18 mouse cellular contexts compared by ENCODE assay signal in genomic region chr11:51767579-51768220, GRCm38 (mm10). TPM values are rescaled to one million over a fixed set of nuclear protein-coding genes. Genes with fewer than 3 reads are reported as not detected.
A peak's percentile ranks its signal among the peaks of the same experiment; 100 is the strongest.
DNase-seq lines count a peak whose midpoint lies in the region; TF ChIP-seq lines count a peak whose summit lies in the region.
"Had no signal": no experiment of that assay in that cellular context is flagged by ENCODE, and none has a peak within 500 bp of the region (broad histone marks: within the 10 kb centered on the region; RNA-seq: fewer than 3 reads in every experiment).

No protein-coding gene starts in this region.

- no peaks in the 10 kb centered on the region for H3K27me3 ChIP-seq in liver, adult 2 months (ENCODE audit: control insufficient read depth, insufficient read depth, low read length)
- no peaks in the 10 kb centered on the region for H3K27me3 ChIP-seq in small intestine, adult 2 months (ENCODE audit: control insufficient read depth, insufficient read depth, low read length)
- H3K27me3 ChIP-seq: embryonic facial prominence, embryonic 13.5 days; neural tube, embryonic 15.5 days; Patski had no signal

- TF ChIP-seq POLR2A in liver, adult 2 months (IDR thresholded peaks at IDR 0.05; ENCODE audit: extremely low read depth, insufficient read depth, low read length): no peak
- no peak for TF ChIP-seq POLR2A in small intestine, adult 2 months (IDR thresholded peaks at IDR 0.05; ENCODE audit: low read depth, low read length)

- peak; percentile 69 for DNase-seq in gastrocnemius, adult 2 months
- DNase-seq in gastrocnemius, postnatal 36 days: no peak
- DNase-seq in liver, adult 2 months (ENCODE audit: extremely low read depth, low read depth, low spot score): peak; percentile 99
- no peak for DNase-seq in liver
- DNase-seq in kidney, postnatal 36 days: peak; percentile 51 to 78
- DNase-seq in cerebellum, adult 11 months: no peak
- no peak for DNase-seq in cerebellum, postnatal 10 days
- DNase-seq: cerebellum, adult 18-20 months; heart, postnatal 14 days; layer of hippocampus, adult 9-11 months; thymus, postnatal 4 days had no signal

- intact Hi-C loops in gastrocnemius, adult 2 months (cut with DNase I): loop anchor here (5.0 kb wide), 1 partner anchor 35 kb away; no protein-coding TSS in a partner anchor
- intact Hi-C loops in gastrocnemius, postnatal 36 days (cut with DNase I): loop anchor here (5.0 kb wide), 1 partner anchor 35 kb away; no protein-coding TSS in a partner anchor

- peaks cover 38% of the 10 kb centered on the region for H3K79me2 ChIP-seq in liver, adult 2 months (ENCODE audit: control insufficient read depth, insufficient read depth, low read length)

- TF ChIP-seq CTCF in gastrocnemius, adult 2 months (IDR thresholded peaks at IDR 0.05): no peak
- TF ChIP-seq CTCF in liver, adult 2 months (IDR thresholded peaks at IDR 0.05; ENCODE audit: low read depth, low read length): no peak
- no peak for TF ChIP-seq CTCF in small intestine, adult 2 months (IDR thresholded peaks at IDR 0.05; ENCODE audit: extremely low read depth, insufficient read length, insufficient replicate concordance, low read depth, low read length)

- H3K9ac ChIP-seq in liver, adult 2 months (ENCODE audit: low read depth, low read length): peak overlapping the region; percentile 77
- H3K9ac ChIP-seq: embryonic facial prominence, embryonic 13.5 days; neural tube, embryonic 15.5 days had no signal

- WGBS in liver, adult 2 months: 13% methylated on average over 8 of the region's 8 CpGs
- WGBS in small intestine, adult 2 months: 20% methylated on average over 8 of the region's 8 CpGs

- peaks cover 41% of the 10 kb centered on the region for H3K4me1 ChIP-seq in liver, adult 2 months (ENCODE audit: control insufficient read depth, insufficient read depth, low read length)
- peaks cover 16% of the 10 kb centered on the region for H3K4me1 ChIP-seq in small intestine, adult 2 months (ENCODE audit: control insufficient read depth, insufficient read depth, insufficient read length, low read length)

- peak overlapping the region; percentile 99 for H3K27ac ChIP-seq in gastrocnemius, adult 2 months
- H3K27ac ChIP-seq in liver, adult 2 months (replicated peaks; ENCODE audit: insufficient read depth, low read depth, low read length): peak overlapping the region; percentile 97
- H3K27ac ChIP-seq in small intestine, adult 2 months (ENCODE audit: insufficient read depth, low read depth, low read length): peak overlapping the region; percentile 97
- H3K27ac ChIP-seq: embryonic facial prominence, embryonic 13.5 days; heart, embryonic 10.5 days; hindbrain, postnatal 0 days; midbrain, embryonic 10.5 days; neural tube, embryonic 15.5 days had no signal

- H3K36me3 ChIP-seq in liver, adult 2 months (ENCODE audit: control insufficient read depth, insufficient read depth, low read length): peaks cover 2% of the 10 kb centered on the region; the same call in 1 of the 2 replicates
- 0 out of 2 replicates have a peak, but pooled peaks cover 5% of the 10 kb centered on the region for H3K36me3 ChIP-seq in small intestine, adult 2 months (ENCODE audit: control insufficient read depth, insufficient read depth, low read length)
- H3K36me3 ChIP-seq: neural tube, embryonic 15.5 days had no signal

- peak overlapping the region; percentile 56 for H3K4me3 ChIP-seq in gastrocnemius, adult 2 months
- peak overlapping the region; percentile 20; the same call in 1 of the 2 replicates for H3K4me3 ChIP-seq in liver, adult 2 months (ENCODE audit: insufficient read depth, low read depth, low read length)
- no peak overlapping the region for H3K4me3 ChIP-seq in small intestine, adult 2 months (ENCODE audit: low read depth, low read length)
- H3K4me3 ChIP-seq: embryonic facial prominence, embryonic 13.5 days; heart, embryonic 10.5 days; midbrain, embryonic 10.5 days; neural tube, embryonic 15.5 days had no signal

RNA-seq across cellular contexts. Expression of gene Sar1b, which starts 4.2 kb away (rescaled TPM):
- total RNA-seq in gastrocnemius, adult 2 months (2021): 100 to 1,000 TPM; 439 to 509 TPM
- 100 to 1,000 TPM; 428 to 446 TPM for total RNA-seq in gastrocnemius, postnatal 36 days (2021)
- 257 and 370 TPM in 2 replicates for total RNA-seq in liver, adult 2 months (2014; rRNA removed)
- polyA plus RNA-seq in liver, adult 2 months (2012; rRNA removed): 61.0 and 75.6 TPM in 2 replicates
- 11.4 and 19.9 TPM in 2 replicates for polyA plus RNA-seq in small intestine, adult 2 months (2012; rRNA removed)

RNA-seq across cellular contexts. Expression of gene Sec24a, which starts 4.3 kb away (rescaled TPM):
- 10 to 100 TPM; 41.1 to 56.0 TPM for total RNA-seq in gastrocnemius, adult 2 months (2021)
- total RNA-seq in gastrocnemius, postnatal 36 days (2021): 10 to 100 TPM; 38.8 to 42.3 TPM
- total RNA-seq in liver, adult 2 months (2014; rRNA removed): 45.1 and 51.1 TPM in 2 replicates
- 30.6 and 35.3 TPM in 2 replicates for polyA plus RNA-seq in liver, adult 2 months (2012; rRNA removed)
- polyA plus RNA-seq in small intestine, adult 2 months (2012; rRNA removed): 36.6 and 56.9 TPM in 2 replicates

Comparison
In these comparisons a context has a peak if more than half of its experiments do, and no peak if none do; other contexts are left out.
1. DNase-seq: peak in gastrocnemius, adult 2 months (single experiment), liver, adult 2 months (single experiment) and kidney, postnatal 36 days (2 of 2); none in gastrocnemius, postnatal 36 days (0 of 2), liver (single experiment), cerebellum, adult 11 months (single experiment) and cerebellum, postnatal 10 days (0 of 2).
2. Peak in every context shown above with its lines, with median percentiles within 50 percentile points of each other: H3K27ac ChIP-seq.